Mouse (Mus musculus) granulocyte monocyte progenitor cell, adult 5-6 weeks (primary cell): Measurements from ENCODE around the gene Tbc1d9. TPM values are rescaled to one million over a fixed set of nuclear protein-coding genes. Genes with fewer than 3 reads are reported as not detected.
A peak's percentile ranks its signal among the peaks of the same experiment; 100 is the strongest.

ENCODE experiments used
- ATAC-seq: replicated peaks from 2 replicates; pipeline ENCODE4 v1.8.0; 2016; ENCODE audit warnings: mild to moderate bottlenecking, moderate TSS enrichment, inconsistent platforms; ENCODE audit not compliant: poor library complexity, severe bottlenecking
- total RNA-seq, 2 experiments: library from RNA; stranded (forward) in 1 of 2; stranded (reverse) in 1 of 2; fragments of 200-712, 200-1000 nt in 1 of 2; fragments of >200 nt in 1 of 2; fragmentation: Nextera tagmentation in 1 of 2; gene quantifications; 2 replicates each; pipeline ENCODE4 v1.2.3; 2014 to 2017

Tbc1d9 gene
- total RNA-seq, 2 experiments from 2014 or later, result 1.8 TPM; not detected in 1

- peak; percentile 37 for ATAC-seq
Measured at GRCm38 (mm10) chr8:83177317-83178195, 12.4 kb downstream of the Tbc1d9 start.

GRCm38 (mm10) chr8:83178228-83178742 lies 13.1 kb downstream of the Tbc1d9 start:
- ATAC-seq, result peak; percentile 62

- ATAC-seq, result no peak
Measured at GRCm38 (mm10) chr8:83181851-83182482, 16.8 kb downstream of the Tbc1d9 start.

GRCm38 (mm10) chr8:83182784-83183183 lies 17.6 kb downstream of the Tbc1d9 start:
- ATAC-seq, result no peak

- ATAC-seq, result no peak
Measured at GRCm38 (mm10) chr8:83186376-83186775, 21.2 kb downstream of the Tbc1d9 start.

GRCm38 (mm10) chr8:83187363-83187962 lies 22.3 kb downstream of the Tbc1d9 start:
- ATAC-seq, result no peak

GRCm38 (mm10) chr8:83189538-83190095 lies 24.5 kb downstream of the Tbc1d9 start:
- no peak for ATAC-seq

- no peak for ATAC-seq
Measured at GRCm38 (mm10) chr8:83196088-83196487, 30.9 kb downstream of the Tbc1d9 start.

- no peak for ATAC-seq
Measured at GRCm38 (mm10) chr8:83199715-83200114, 34.6 kb downstream of the Tbc1d9 start.

- peak; percentile 46 for ATAC-seq
Measured at GRCm38 (mm10) chr8:83200191-83201177, 35.3 kb downstream of the Tbc1d9 start.

GRCm38 (mm10) chr8:83202946-83203345 lies 37.8 kb downstream of the Tbc1d9 start:
- no peak for ATAC-seq

- ATAC-seq, result no peak
Measured at GRCm38 (mm10) chr8:83205907-83206306, 40.8 kb downstream of the Tbc1d9 start.

GRCm38 (mm10) chr8:83209581-83209980 lies 44.4 kb downstream of the Tbc1d9 start:
- ATAC-seq, result no peak

- no peak for ATAC-seq
Measured at GRCm38 (mm10) chr8:83210676-83211075, 45.5 kb downstream of the Tbc1d9 start.

- ATAC-seq, result no peak
Measured at GRCm38 (mm10) chr8:83215065-83215464, 49.9 kb downstream of the Tbc1d9 start.

GRCm38 (mm10) chr8:83216520-83216919 lies 51.4 kb downstream of the Tbc1d9 start:
- ATAC-seq, result no peak

- ATAC-seq, result no peak
Measured at GRCm38 (mm10) chr8:83217196-83217595, 52.0 kb downstream of the Tbc1d9 start.

GRCm38 (mm10) chr8:83217891-83218290 lies 52.7 kb downstream of the Tbc1d9 start:
- ATAC-seq, result no peak

- ATAC-seq, result no peak
Measured at GRCm38 (mm10) chr8:83219392-83219791, 54.2 kb downstream of the Tbc1d9 start.
